Mouse (Mus musculus): Measurements from ENCODE around the gene Klhdc4. TPM values are rescaled to one million over a fixed set of nuclear protein-coding genes. Genes with fewer than 3 reads are reported as not detected.
A peak's percentile ranks its signal among the peaks of the same experiment; 100 is the strongest.

The Klhdc4 gene
- 10 to 100 TPM; 28.5 to 36.2 TPM for total RNA-seq (2021)
- long read RNA-seq, experiment 1, transcript Klhdc4-201 (12 exons, 2,078 nt): major isoform, 15 of 25 reads
- long read RNA-seq, experiment 1, partial matches to known transcripts: 3 of 25 reads
- long read RNA-seq, experiment 1, other reads (novel, unspliced or antisense): 7 of 25 reads
- long read RNA-seq, experiment 2, transcript Klhdc4-201 (12 exons, 2,078 nt): major isoform, 18 of 29 reads
- long read RNA-seq, experiment 2, partial matches to known transcripts: 2 of 29 reads
- long read RNA-seq, experiment 2, other reads (novel, unspliced or antisense): 9 of 29 reads

GRCm38 (mm10) chr8:121829048-121829776 is at the start of gene Klhdc4:
TSS of gene Klhdc4 (minus strand) at chr8:121829569.
- Histone ChIP-seq H3K27ac (peak within 1 kb of the TSS; percentile 90), H3K4me3 (peak within 1 kb of the TSS; percentile 81)
- no peak for TF ChIP-seq CTCF (conservative IDR thresholded peaks at IDR 0.05)
- DNase-seq (ENCODE audit: low spot score in 2 of 2): peak; percentile 85 to 88

GRCm38 (mm10) chr8:121877828-121878480 is 48.6 kb upstream of the Klhdc4 start:
- TF ChIP-seq CTCF (conservative IDR thresholded peaks at IDR 0.05): no peak
- no peak overlapping the region for H3K4me3 ChIP-seq
- DNase-seq (ENCODE audit: low spot score in 2 of 2): no peak
- peak overlapping the region; percentile 39; the same call in 1 of the 2 replicates for H3K27ac ChIP-seq

GRCm38 (mm10) chr8:121877212-121877611 is 47.8 kb upstream of the Klhdc4 start:
- no peak for DNase-seq (ENCODE audit: low spot score in 2 of 2)

GRCm38 (mm10) chr8:121875517-121875916 is 46.1 kb upstream of the Klhdc4 start:
- TF ChIP-seq CTCF (conservative IDR thresholded peaks at IDR 0.05): no peak
- no peak overlapping the region for H3K27ac ChIP-seq
- DNase-seq (ENCODE audit: low spot score in 2 of 2): no peak
- H3K4me3 ChIP-seq: no peak overlapping the region

More at GRCm38 (mm10) chr8:121877212-121877611, 47.8 kb upstream of the Klhdc4 start:
- no peak overlapping the region for H3K4me3 ChIP-seq
- no peak overlapping the region; the same call in 1 of the 2 replicates for H3K27ac ChIP-seq
- no peak for TF ChIP-seq CTCF (conservative IDR thresholded peaks at IDR 0.05)

- DNase-seq (ENCODE audit: low spot score in 2 of 2): no peak
- no peak for TF ChIP-seq CTCF (conservative IDR thresholded peaks at IDR 0.05)
- Histone ChIP-seq H3K27ac (no peak overlapping the region), H3K4me3 (no peak overlapping the region)
Observed at GRCm38 (mm10) chr8:121875045-121875444, 45.7 kb upstream of the Klhdc4 start.

GRCm38 (mm10) chr8:121874031-121874430 is 44.7 kb upstream of the Klhdc4 start:
- no peak for DNase-seq (ENCODE audit: low spot score in 2 of 2)
- peak; percentile 74 for TF ChIP-seq CTCF (conservative IDR thresholded peaks at IDR 0.05)

GRCm38 (mm10) chr8:121871833-121872440 is 42.6 kb upstream of the Klhdc4 start:
- no peak for TF ChIP-seq CTCF (conservative IDR thresholded peaks at IDR 0.05)
- Histone ChIP-seq H3K27ac (no peak overlapping the region), H3K4me3 (no peak overlapping the region)
- DNase-seq (ENCODE audit: low spot score in 2 of 2): no peak

More at GRCm38 (mm10) chr8:121874031-121874430, 44.7 kb upstream of the Klhdc4 start:
- Histone ChIP-seq H3K4me3 (no peak overlapping the region), H3K27ac (no peak overlapping the region)

- TF ChIP-seq CTCF (conservative IDR thresholded peaks at IDR 0.05): no peak
- H3K4me3 ChIP-seq: no peak overlapping the region
- DNase-seq (ENCODE audit: low spot score in 2 of 2): no peak
Observed at GRCm38 (mm10) chr8:121870190-121870589, 40.8 kb upstream of the Klhdc4 start.

GRCm38 (mm10) chr8:121868896-121869295 is 39.5 kb upstream of the Klhdc4 start:
- no peak for DNase-seq (ENCODE audit: low spot score in 2 of 2)
- TF ChIP-seq CTCF (conservative IDR thresholded peaks at IDR 0.05): no peak
- H3K27ac ChIP-seq: no peak overlapping the region
- no peak overlapping the region for H3K4me3 ChIP-seq

More at GRCm38 (mm10) chr8:121870190-121870589, 40.8 kb upstream of the Klhdc4 start:
- H3K27ac ChIP-seq: no peak overlapping the region

- no peak overlapping the region for H3K27ac ChIP-seq
- no peak overlapping the region for H3K4me3 ChIP-seq
- DNase-seq (ENCODE audit: low spot score in 2 of 2): no peak
- no peak for TF ChIP-seq CTCF (conservative IDR thresholded peaks at IDR 0.05)
Observed at GRCm38 (mm10) chr8:121868196-121868595, 38.8 kb upstream of the Klhdc4 start.

GRCm38 (mm10) chr8:121865356-121865755 is 36.0 kb upstream of the Klhdc4 start:
- DNase-seq (ENCODE audit: low spot score in 2 of 2): no peak

GRCm38 (mm10) chr8:121861806-121862548 is 32.6 kb upstream of the Klhdc4 start:
- H3K4me3 ChIP-seq: no peak overlapping the region
- TF ChIP-seq CTCF (conservative IDR thresholded peaks at IDR 0.05): no peak
- no peak overlapping the region for H3K27ac ChIP-seq
- no peak for DNase-seq (ENCODE audit: low spot score in 2 of 2)

More at GRCm38 (mm10) chr8:121865356-121865755, 36.0 kb upstream of the Klhdc4 start:
- no peak overlapping the region for H3K4me3 ChIP-seq
- no peak overlapping the region for H3K27ac ChIP-seq
- no peak for TF ChIP-seq CTCF (conservative IDR thresholded peaks at IDR 0.05)

All from layer of hippocampus, adult 2 months (tissue).